In the genomic region with DNA sequence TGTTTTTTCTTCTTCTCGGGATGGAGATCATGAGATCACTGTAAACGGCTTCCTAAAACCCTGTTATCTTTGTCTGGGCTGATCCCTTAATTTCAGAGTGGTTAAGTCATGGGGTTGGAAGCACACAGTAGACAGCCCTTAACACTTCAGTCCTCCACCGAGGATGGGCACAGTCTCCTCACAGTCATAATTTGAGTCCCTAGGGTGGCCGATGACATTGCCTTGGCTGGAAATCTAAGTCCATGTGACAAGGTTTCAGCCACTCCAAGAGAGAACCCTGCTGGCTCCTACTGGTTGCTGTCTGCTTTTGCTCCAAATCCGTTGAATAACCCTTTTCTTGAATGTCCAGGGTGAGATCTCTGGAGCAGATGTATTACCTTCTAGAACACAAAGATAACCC, we compare ENCODE assay signal across 21 mouse cellular contexts.
DNase-seq lines count a peak whose midpoint lies in the region; ATAC-seq and TF ChIP-seq lines count a peak whose summit lies in the region.
"Had no signal": no experiment of that assay in that cellular context is flagged by ENCODE, and none has a peak within 500 bp of the region (broad histone marks: within the 10 kb centered on the region; RNA-seq: fewer than 3 reads in every experiment).

No protein-coding gene starts in this region.

- H3K36me3 ChIP-seq in heart, embryonic 10.5 days: no peaks in the 10 kb centered on the region
- H3K36me3 ChIP-seq in midbrain, postnatal 0 days (ENCODE audit: insufficient read depth, low read length): no peaks in the 10 kb centered on the region
- H3K36me3 ChIP-seq in midbrain, embryonic 15.5 days (replicated peaks): no peaks in the 10 kb centered on the region
- H3K36me3 ChIP-seq: embryonic facial prominence, embryonic 12.5 days; hindbrain, embryonic 10.5 days had no signal

- intact Hi-C loops in heart, postnatal 14 days (cut with DNase I): no loop called here

- 39% methylated on average over 5 of the region's 5 CpGs for WGBS in heart, embryonic 10.5 days
- WGBS in midbrain, postnatal 0 days: 65% methylated on average over 5 of the region's 5 CpGs
- WGBS in midbrain, embryonic 15.5 days: 72% methylated on average over 5 of the region's 5 CpGs

- H3K4me3 ChIP-seq in heart, embryonic 10.5 days: no peak overlapping the region
- no peak overlapping the region for H3K4me3 ChIP-seq in midbrain, postnatal 0 days (ENCODE audit: low read depth, low read length)
- H3K4me3 ChIP-seq in midbrain, embryonic 15.5 days: no peak overlapping the region
- H3K4me3 ChIP-seq: embryonic facial prominence, embryonic 12.5 days; heart, adult 2 months; hindbrain, embryonic 10.5 days had no signal

- no peaks in the 10 kb centered on the region for H3K9me3 ChIP-seq in heart, embryonic 10.5 days
- H3K9me3 ChIP-seq in midbrain, postnatal 0 days (ENCODE audit: low read length): no peaks in the 10 kb centered on the region
- no peaks in the 10 kb centered on the region for H3K9me3 ChIP-seq in midbrain, embryonic 15.5 days
- H3K9me3 ChIP-seq: embryonic facial prominence, embryonic 12.5 days; hindbrain, embryonic 10.5 days had no signal

- peak; percentile 95 for DNase-seq in heart, adult 11 months
- DNase-seq in heart, embryonic 10.5 days (ENCODE audit: low spot score): no peak
- peak; percentile 31 for DNase-seq in midbrain, postnatal 0 days (ENCODE audit: low spot score)
- peak; percentile 46 to 68 for DNase-seq in heart, postnatal 14 days
- DNase-seq in right cerebral cortex, adult 18-20 months: no peak
- no peak for DNase-seq in right cerebral cortex, postnatal 36 days (ENCODE audit: low spot score in 2 of 2)
- DNase-seq: adrenal gland, adult 2 months; B cell, adult 2 months; cerebellum, adult 2 months; kidney, adult 8-10 months; kidney, postnatal 36 days; liver; lung, postnatal 14 days; spleen, adult 18-20 months; thymus, postnatal 4 days had no signal

- peaks cover 50% of the 10 kb centered on the region for H3K4me1 ChIP-seq in heart, embryonic 10.5 days
- H3K4me1 ChIP-seq in midbrain, postnatal 0 days (ENCODE audit: insufficient read depth, low read length): peaks cover 13% of the 10 kb centered on the region
- H3K4me1 ChIP-seq in midbrain, embryonic 15.5 days: peaks cover 23% of the 10 kb centered on the region

- no peak overlapping the region for H3K4me2 ChIP-seq in midbrain, postnatal 0 days (ENCODE audit: low read depth, low read length, poor library complexity, severe bottlenecking)
- H3K4me2 ChIP-seq in midbrain, embryonic 15.5 days: no peak overlapping the region
- H3K4me2 ChIP-seq: embryonic facial prominence, embryonic 12.5 days had no signal

- no peak overlapping the region for H3K9ac ChIP-seq in midbrain, postnatal 0 days (replicated peaks; ENCODE audit: low read length, poor library complexity, severe bottlenecking)
- no peak overlapping the region for H3K9ac ChIP-seq in midbrain, embryonic 15.5 days
- H3K9ac ChIP-seq: embryonic facial prominence, embryonic 12.5 days had no signal

- ATAC-seq in midbrain, postnatal 0 days (ENCODE audit: low FRiP score): no peak
- no peak for ATAC-seq in midbrain, embryonic 15.5 days (replicated peaks)
- ATAC-seq: forebrain, embryonic 14.5 days; midbrain, embryonic 16.5 days had no signal

- no peak for TF ChIP-seq CTCF in midbrain, postnatal 0 days (IDR thresholded peaks at IDR 0.05)

- H3K27ac ChIP-seq in heart, embryonic 10.5 days: no peak overlapping the region
- no peak overlapping the region for H3K27ac ChIP-seq in midbrain, postnatal 0 days (ENCODE audit: low read depth, low read length)
- H3K27ac ChIP-seq in midbrain, embryonic 15.5 days: no peak overlapping the region
- H3K27ac ChIP-seq: embryonic facial prominence, embryonic 12.5 days; heart, adult 2 months; hindbrain, embryonic 10.5 days had no signal

- no peaks in the 10 kb centered on the region for H3K27me3 ChIP-seq in heart, embryonic 10.5 days (ENCODE audit: insufficient read depth, poor library complexity, severe bottlenecking)
- no peaks in the 10 kb centered on the region for H3K27me3 ChIP-seq in midbrain, postnatal 0 days (ENCODE audit: insufficient read depth, low read length)
- H3K27me3 ChIP-seq in midbrain, embryonic 15.5 days (replicated peaks): no peaks in the 10 kb centered on the region
- H3K27me3 ChIP-seq: embryonic facial prominence, embryonic 12.5 days had no signal

Comparison
In these comparisons a context has a peak if more than half of its experiments do, and no peak if none do; other contexts are left out.
1. DNase-seq: peak in heart, adult 11 months (single experiment), midbrain, postnatal 0 days (single experiment) and heart, postnatal 14 days (2 of 2); none in heart, embryonic 10.5 days (single experiment), right cerebral cortex, adult 18-20 months (single experiment) and right cerebral cortex, postnatal 36 days (0 of 2).